ENCODE assay signal across 22 mouse cellular contexts in genomic region chr7:16110158-16110557, GRCm38 (mm10). TPM values are rescaled to one million over a fixed set of nuclear protein-coding genes. Genes with fewer than 3 reads are reported as not detected.
A peak's percentile ranks its signal among the peaks of the same experiment; 100 is the strongest.
DNase-seq lines count a peak whose midpoint lies in the region; ATAC-seq and TF ChIP-seq lines count a peak whose summit lies in the region.
"Had no signal": no experiment of that assay in that cellular context is flagged by ENCODE, and none has a peak within 500 bp of the region (broad histone marks: within the 10 kb centered on the region; RNA-seq: fewer than 3 reads in every experiment).

No protein-coding gene starts in this region.

- no peak for TF ChIP-seq CTCF in liver, postnatal 0 days (IDR thresholded peaks at IDR 0.05; ENCODE audit: low read depth)

- H3K9me3 ChIP-seq in hindbrain, embryonic 13.5 days = no peaks in the 10 kb centered on the region
- no peaks in the 10 kb centered on the region for H3K9me3 ChIP-seq in hindbrain, embryonic 11.5 days (ENCODE audit: control insufficient read depth, low read length)
- no peaks in the 10 kb centered on the region for H3K9me3 ChIP-seq in liver, embryonic 13.5 days (replicated peaks)
- H3K9me3 ChIP-seq in liver, postnatal 0 days (ENCODE audit: low read length) = no peaks in the 10 kb centered on the region
- H3K9me3 ChIP-seq: embryonic facial prominence, embryonic 10.5 days; forebrain, embryonic 13.5 days; heart, embryonic 13.5 days; hindbrain, embryonic 12.5 days had no signal

- no peak for ATAC-seq in hindbrain, embryonic 13.5 days (ENCODE audit: low FRiP score)
- no peak for ATAC-seq in hindbrain, embryonic 11.5 days (ENCODE audit: low FRiP score)
- ATAC-seq in liver, embryonic 13.5 days (ENCODE audit: low read depth) = no peak
- no peak for ATAC-seq in liver, postnatal 0 days
- ATAC-seq: forebrain, embryonic 13.5 days; forebrain, postnatal 0 days; hindbrain, postnatal 0 days had no signal

- TF ChIP-seq EP300 in liver, postnatal 0 days (IDR thresholded peaks at IDR 0.05; ENCODE audit: low read depth) = no peak

- 0 out of 2 replicates have a peak overlapping the region, but pooled peaks have one; percentile 19 for H3K9ac ChIP-seq in hindbrain, embryonic 13.5 days
- H3K9ac ChIP-seq in hindbrain, embryonic 11.5 days (ENCODE audit: low read depth, low read length) = no peak overlapping the region
- 0 out of 2 replicates have a peak overlapping the region, but pooled peaks have one; percentile 1 for H3K9ac ChIP-seq in liver, embryonic 13.5 days
- H3K9ac ChIP-seq in liver, postnatal 0 days (replicated peaks) = no peak overlapping the region
- H3K9ac ChIP-seq: forebrain, embryonic 13.5 days; forebrain, postnatal 0 days; heart, embryonic 13.5 days; hindbrain, embryonic 12.5 days had no signal

- H3K4me3 ChIP-seq in hindbrain, embryonic 13.5 days = no peak overlapping the region
- no peak overlapping the region for H3K4me3 ChIP-seq in hindbrain, embryonic 11.5 days (ENCODE audit: low read depth, low read length)
- no peak overlapping the region for H3K4me3 ChIP-seq in liver, embryonic 13.5 days (replicated peaks)
- H3K4me3 ChIP-seq in liver, postnatal 0 days (ENCODE audit: low read depth, low read length) = no peak overlapping the region
- H3K4me3 ChIP-seq: embryonic facial prominence, embryonic 10.5 days; forebrain, embryonic 13.5 days; heart, embryonic 13.5 days; hindbrain, embryonic 12.5 days had no signal

- peak; percentile 47 for DNase-seq in cerebellum, adult 9-11 months
- no peak for DNase-seq in cerebellum, postnatal 36 days
- no peak for DNase-seq in hindbrain, embryonic 11.5 days (ENCODE audit: low spot score)
- no peak for DNase-seq in liver, embryonic 13.5 days
- DNase-seq in liver, postnatal 0 days = no peak
- no peak for DNase-seq in neural tube, embryonic 10.5 days (ENCODE audit: extremely low spot score, low spot score)
- DNase-seq: adrenal gland, adult 8-10 months; adrenal gland, postnatal 36 days; cerebellum, postnatal 10 days; forebrain, postnatal 0 days; gastrocnemius, postnatal 25 days; heart, adult 11 months; heart, postnatal 36 days; kidney, adult 11 months had no signal

- H3K27ac ChIP-seq in hindbrain, embryonic 13.5 days = no peak overlapping the region
- H3K27ac ChIP-seq in hindbrain, embryonic 11.5 days (ENCODE audit: low read depth, low read length) = no peak overlapping the region
- no peak overlapping the region for H3K27ac ChIP-seq in liver, embryonic 13.5 days
- no peak overlapping the region for H3K27ac ChIP-seq in liver, postnatal 0 days (ENCODE audit: low read depth)
- H3K27ac ChIP-seq: embryonic facial prominence, embryonic 10.5 days; forebrain, embryonic 13.5 days; heart, embryonic 13.5 days; hindbrain, embryonic 12.5 days; hindbrain, postnatal 0 days had no signal

- H3K27me3 ChIP-seq in hindbrain, embryonic 13.5 days = no peaks in the 10 kb centered on the region
- no peaks in the 10 kb centered on the region for H3K27me3 ChIP-seq in hindbrain, embryonic 11.5 days (ENCODE audit: control insufficient read depth, insufficient read depth, low read length)
- H3K27me3 ChIP-seq in liver, embryonic 13.5 days = no peaks in the 10 kb centered on the region
- no peaks in the 10 kb centered on the region for H3K27me3 ChIP-seq in liver, postnatal 0 days (ENCODE audit: insufficient read depth, low read length)
- H3K27me3 ChIP-seq: CH12.LX; forebrain, embryonic 13.5 days; heart, embryonic 13.5 days; hindbrain, embryonic 12.5 days had no signal

- H3K4me2 ChIP-seq in hindbrain, embryonic 13.5 days = no peak overlapping the region
- H3K4me2 ChIP-seq in hindbrain, embryonic 11.5 days (replicated peaks; ENCODE audit: low read depth, low read length) = no peak overlapping the region
- no peak overlapping the region for H3K4me2 ChIP-seq in liver, embryonic 13.5 days
- H3K4me2 ChIP-seq in liver, postnatal 0 days (ENCODE audit: low read depth, low read length) = no peak overlapping the region
- H3K4me2 ChIP-seq: forebrain, embryonic 13.5 days; heart, embryonic 13.5 days; hindbrain, embryonic 12.5 days had no signal

- H3K36me3 ChIP-seq in hindbrain, embryonic 13.5 days = peaks cover 84% of the 10 kb centered on the region
- H3K36me3 ChIP-seq in hindbrain, embryonic 11.5 days (ENCODE audit: control insufficient read depth, insufficient read depth, low read length) = peaks cover 20% of the 10 kb centered on the region
- H3K36me3 ChIP-seq in liver, embryonic 13.5 days = peaks cover 99% of the 10 kb centered on the region
- H3K36me3 ChIP-seq in liver, postnatal 0 days (replicated peaks; ENCODE audit: insufficient read depth, low read length) = peaks cover 78% of the 10 kb centered on the region

- peaks cover 16% of the 10 kb centered on the region; the same call in 1 of the 2 replicates for H3K4me1 ChIP-seq in hindbrain, embryonic 13.5 days (replicated peaks)
- H3K4me1 ChIP-seq in hindbrain, embryonic 11.5 days (replicated peaks; ENCODE audit: control insufficient read depth, insufficient read depth, low read length) = no peaks in the 10 kb centered on the region
- peaks cover 11% of the 10 kb centered on the region; the same call in 1 of the 2 replicates for H3K4me1 ChIP-seq in liver, embryonic 13.5 days (replicated peaks)
- no peaks in the 10 kb centered on the region for H3K4me1 ChIP-seq in liver, postnatal 0 days (ENCODE audit: insufficient read depth)
- H3K4me1 ChIP-seq: embryonic facial prominence, embryonic 10.5 days; forebrain, embryonic 13.5 days; heart, embryonic 13.5 days; hindbrain, embryonic 12.5 days had no signal

- 90% methylated on average over 8 of the region's 8 CpGs for WGBS in hindbrain, embryonic 13.5 days
- 93% methylated on average over 8 of the region's 8 CpGs for WGBS in hindbrain, embryonic 11.5 days
- WGBS in liver, embryonic 13.5 days (ENCODE audit: insufficient replicate concordance) = 94% methylated on average over 8 of the region's 8 CpGs
- WGBS in liver, postnatal 0 days (ENCODE audit: insufficient replicate concordance) = 93% methylated on average over 8 of the region's 8 CpGs

RNA-seq across cellular contexts. Expression of gene Kptn, which starts 9.5 kb away (rescaled TPM):
- polyA plus RNA-seq in hindbrain, embryonic 13.5 days (2015; fragmentation: Nextera tagmentation; extraction: Ambion mirVana) = 37.3 and 42.2 TPM in 2 replicates
- 21.7 and 23.1 TPM in 2 replicates for polyA plus RNA-seq in hindbrain, embryonic 11.5 days (2014; fragmentation: Nextera tagmentation; extraction: Ambion mirVana)
- 11.1 and 11.5 TPM in 2 replicates for polyA plus RNA-seq in liver, embryonic 13.5 days (2015; fragmentation: Nextera tagmentation; extraction: Ambion mirVana)
- 6.5 and 7.5 TPM in 2 replicates for polyA plus RNA-seq in liver, postnatal 0 days (2015; fragmentation: Nextera tagmentation; extraction: Ambion mirVana)

RNA-seq across cellular contexts. Expression of gene Napa, which starts 11.9 kb away (rescaled TPM):
- polyA plus RNA-seq in hindbrain, embryonic 13.5 days (2015; fragmentation: Nextera tagmentation; extraction: Ambion mirVana) = 212 and 237 TPM in 2 replicates
- polyA plus RNA-seq in hindbrain, embryonic 11.5 days (2014; fragmentation: Nextera tagmentation; extraction: Ambion mirVana) = 176 and 177 TPM in 2 replicates
- 159 and 165 TPM in 2 replicates for polyA plus RNA-seq in liver, embryonic 13.5 days (2015; fragmentation: Nextera tagmentation; extraction: Ambion mirVana)
- polyA plus RNA-seq in liver, postnatal 0 days (2015; fragmentation: Nextera tagmentation; extraction: Ambion mirVana) = 96.6 and 105 TPM in 2 replicates

RNA-seq across cellular contexts. Expression of gene Slc8a2, which starts 19.5 kb away (rescaled TPM):
- 0.96 and 1.1 TPM in 2 replicates for polyA plus RNA-seq in hindbrain, embryonic 13.5 days (2015; fragmentation: Nextera tagmentation; extraction: Ambion mirVana)
- polyA plus RNA-seq in hindbrain, embryonic 11.5 days (2014; fragmentation: Nextera tagmentation; extraction: Ambion mirVana) = 0.84 and 1.0 TPM in 2 replicates
- not detected in 2 replicates for polyA plus RNA-seq in liver, embryonic 13.5 days (2015; fragmentation: Nextera tagmentation; extraction: Ambion mirVana)
- polyA plus RNA-seq in liver, postnatal 0 days (2015; fragmentation: Nextera tagmentation; extraction: Ambion mirVana) = not detected in 2 replicates

RNA-seq across cellular contexts. Expression of gene Zfp541, which starts 48.5 kb away (rescaled TPM):
- 0.09 TPM in 2 replicates for polyA plus RNA-seq in hindbrain, embryonic 13.5 days (2015; fragmentation: Nextera tagmentation; extraction: Ambion mirVana)
- not detected in 2 replicates for polyA plus RNA-seq in hindbrain, embryonic 11.5 days (2014; fragmentation: Nextera tagmentation; extraction: Ambion mirVana)
- 0.02 TPM in 1 of 2 replicates, not detected in the other for polyA plus RNA-seq in liver, embryonic 13.5 days (2015; fragmentation: Nextera tagmentation; extraction: Ambion mirVana)
- polyA plus RNA-seq in liver, postnatal 0 days (2015; fragmentation: Nextera tagmentation; extraction: Ambion mirVana) = not detected in 2 replicates
- polyA plus RNA-seq: forebrain, embryonic 13.5 days; heart, postnatal 0 days had no signal

Comparison
In these comparisons a context has a peak if more than half of its experiments do, and no peak if none do; other contexts are left out.
1. H3K9ac ChIP-seq: peak in hindbrain, embryonic 13.5 days (single experiment) and liver, embryonic 13.5 days (single experiment); none in hindbrain, embryonic 11.5 days (single experiment) and liver, postnatal 0 days (single experiment).